Mouse (Mus musculus): Measurements from ENCODE around the gene Smim5. TPM values are rescaled to one million over a fixed set of nuclear protein-coding genes. Genes with fewer than 3 reads are reported as not detected.

The Smim5 gene
- polyA plus RNA-seq, 1 experiment from 2014 or later = 2.0 TPM

DNA sequence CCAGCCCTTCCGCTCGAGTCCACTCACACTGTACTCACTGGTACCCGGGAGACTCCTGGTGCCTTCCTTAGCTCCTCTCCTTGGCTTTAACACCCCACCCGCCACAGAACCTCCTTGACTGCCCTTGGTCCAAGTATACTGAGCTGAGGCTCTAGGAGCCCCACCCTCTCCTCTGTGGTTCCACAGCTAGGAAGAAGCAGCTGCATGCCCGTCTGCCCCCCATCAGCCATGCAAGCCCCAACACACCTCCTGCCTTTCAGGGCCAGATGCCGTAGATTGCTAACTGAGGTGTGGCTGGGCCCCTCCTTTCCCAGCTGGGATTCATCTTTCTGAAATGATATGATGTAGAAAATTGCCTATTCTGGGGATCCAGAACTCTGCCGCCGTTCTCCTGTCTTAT is 45.5 kb downstream of the Smim5 start:
- 90% methylated on average over 8 of the region's 8 CpGs for WGBS
- Histone ChIP-seq H3K4me3 (ENCODE audit: low read depth, low read length) (no peak overlapping the region), H3K9ac (ENCODE audit: low read length) (no peak overlapping the region), H3K36me3 (ENCODE audit: control insufficient read depth, insufficient read depth, low read length) (no peaks in the 10 kb centered on the region; the same call in 1 of the 2 replicates), H3K27ac (ENCODE audit: low read depth, low read length) (no peak overlapping the region), H3K4me2 (ENCODE audit: low read depth, low read length, severe bottlenecking) (no peak overlapping the region), H3K9me3 (ENCODE audit: control insufficient read depth, low read length) (no peaks in the 10 kb centered on the region), H3K4me1 (replicated peaks; ENCODE audit: control insufficient read depth, insufficient read depth, low read length) (no peaks in the 10 kb centered on the region), H3K27me3 (ENCODE audit: control insufficient read depth, insufficient read depth, low read length) (no peaks in the 10 kb centered on the region)
- DNase-seq (ENCODE audit: low spot score) (no peak), ATAC-seq (replicated peaks; ENCODE audit: low FRiP score) (no peak)

DNA sequence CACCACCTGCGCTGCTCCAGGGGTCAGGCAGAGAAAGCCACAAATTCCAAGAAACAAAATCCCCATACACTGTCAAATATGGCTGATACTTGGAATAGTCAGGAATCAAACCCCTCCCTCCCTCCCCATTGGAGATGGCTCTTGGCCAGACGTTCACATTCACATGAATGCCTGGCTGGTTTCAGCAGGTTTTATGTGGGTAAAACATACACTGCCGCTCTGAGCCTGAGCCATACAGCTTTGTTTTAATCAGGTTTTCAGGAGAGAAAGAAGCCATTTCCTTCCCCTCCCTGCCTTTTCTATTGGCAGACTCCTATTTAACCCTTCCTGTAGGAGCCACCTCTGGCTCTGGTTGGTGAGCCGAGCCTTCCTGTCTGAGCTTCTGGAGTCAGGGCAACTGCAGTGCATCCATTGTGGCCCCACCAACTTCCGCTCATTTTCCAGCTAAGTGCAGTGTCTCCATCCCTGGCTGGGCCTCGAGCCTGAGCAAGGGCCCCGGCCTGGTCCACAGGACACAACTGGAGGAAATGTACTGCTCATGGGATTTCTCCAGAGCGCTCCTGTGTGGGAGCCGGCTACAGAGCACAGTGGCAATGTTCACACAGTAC is 46.6 kb downstream of the Smim5 start:
- no peak overlapping the region for H3K4me2 ChIP-seq (ENCODE audit: low read depth, low read length, severe bottlenecking)
- no peaks in the 10 kb centered on the region; the same call in 1 of the 2 replicates for H3K36me3 ChIP-seq (ENCODE audit: control insufficient read depth, insufficient read depth, low read length)
- no peaks in the 10 kb centered on the region for H3K27me3 ChIP-seq (ENCODE audit: control insufficient read depth, insufficient read depth, low read length)
- no peaks in the 10 kb centered on the region for H3K9me3 ChIP-seq (ENCODE audit: control insufficient read depth, low read length)
- H3K9ac ChIP-seq (ENCODE audit: low read length) = no peak overlapping the region
- no peak overlapping the region for H3K27ac ChIP-seq (ENCODE audit: low read depth, low read length)
- H3K4me1 ChIP-seq (replicated peaks; ENCODE audit: control insufficient read depth, insufficient read depth, low read length) = no peaks in the 10 kb centered on the region
- no peak overlapping the region for H3K4me3 ChIP-seq (ENCODE audit: low read depth, low read length)
- DNase-seq (ENCODE audit: low spot score) = no peak
- ATAC-seq (replicated peaks; ENCODE audit: low FRiP score) = no peak
- 92% methylated on average over 9 of the region's 9 CpGs for WGBS

DNA sequence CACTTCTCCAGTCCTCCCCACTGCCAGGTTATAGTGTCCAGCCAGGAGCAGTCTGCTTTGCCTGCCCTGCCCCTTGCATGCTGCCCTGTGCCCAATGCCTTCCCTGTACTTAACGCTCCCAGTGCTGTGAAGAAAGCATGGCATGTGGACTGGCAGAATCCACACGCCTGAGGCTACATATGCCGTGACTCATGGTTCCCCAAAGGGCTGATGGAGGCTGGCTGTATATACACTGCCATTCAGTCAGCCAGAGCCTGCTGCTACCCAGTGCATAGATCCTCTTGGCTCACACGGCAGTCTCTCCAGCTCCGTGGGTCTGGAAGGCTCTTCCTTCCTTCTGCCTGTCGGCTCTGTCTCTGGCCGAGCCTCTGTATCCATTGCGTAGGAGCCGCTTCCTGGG is 48.5 kb downstream of the Smim5 start:
- ATAC-seq (replicated peaks; ENCODE audit: low FRiP score) (no peak), DNase-seq (ENCODE audit: low spot score) (no peak)
- Histone ChIP-seq H3K27ac (ENCODE audit: low read depth, low read length) (no peak overlapping the region), H3K9ac (ENCODE audit: low read length) (no peak overlapping the region), H3K4me1 (replicated peaks; ENCODE audit: control insufficient read depth, insufficient read depth, low read length) (no peaks in the 10 kb centered on the region), H3K4me3 (ENCODE audit: low read depth, low read length) (no peak overlapping the region), H3K36me3 (ENCODE audit: control insufficient read depth, insufficient read depth, low read length) (no peaks in the 10 kb centered on the region; the same call in 1 of the 2 replicates), H3K27me3 (ENCODE audit: control insufficient read depth, insufficient read depth, low read length) (no peaks in the 10 kb centered on the region), H3K9me3 (ENCODE audit: control insufficient read depth, low read length) (no peaks in the 10 kb centered on the region), H3K4me2 (ENCODE audit: low read depth, low read length, severe bottlenecking) (no peak overlapping the region)
- WGBS = 95% methylated on average over 9 of the region's 9 CpGs

DNA sequence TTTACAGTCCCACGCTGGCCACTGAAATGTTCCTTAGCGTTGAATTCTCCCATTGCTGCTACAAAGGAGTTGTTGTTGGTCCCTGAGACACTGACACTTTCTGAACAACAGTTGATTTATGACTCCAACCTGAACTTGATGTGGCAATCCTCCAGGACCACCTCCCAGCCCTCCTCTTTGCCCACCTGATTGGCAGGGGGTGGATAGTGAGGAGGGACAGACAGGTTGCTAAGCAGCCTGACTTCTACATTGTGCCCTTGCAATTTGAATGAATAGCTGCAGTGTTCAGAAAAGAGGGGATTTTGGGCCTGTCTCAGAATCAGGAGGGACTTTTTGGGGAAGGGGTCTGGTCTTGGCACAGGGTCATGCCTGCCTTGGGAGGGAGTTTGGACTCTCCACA is 51.0 kb downstream of the Smim5 start:
- Histone ChIP-seq H3K36me3 (ENCODE audit: control insufficient read depth, insufficient read depth, low read length) (no peaks in the 10 kb centered on the region; the same call in 1 of the 2 replicates), H3K9ac (ENCODE audit: low read length) (no peak overlapping the region), H3K4me2 (ENCODE audit: low read depth, low read length, severe bottlenecking) (no peak overlapping the region), H3K27me3 (ENCODE audit: control insufficient read depth, insufficient read depth, low read length) (no peaks in the 10 kb centered on the region), H3K27ac (ENCODE audit: low read depth, low read length) (no peak overlapping the region), H3K4me1 (replicated peaks; ENCODE audit: control insufficient read depth, insufficient read depth, low read length) (no peaks in the 10 kb centered on the region), H3K4me3 (ENCODE audit: low read depth, low read length) (no peak overlapping the region), H3K9me3 (ENCODE audit: control insufficient read depth, low read length) (no peaks in the 10 kb centered on the region)
- WGBS = 90% methylated on average over 2 of the region's 2 CpGs
- ATAC-seq (replicated peaks; ENCODE audit: low FRiP score) = no peak
- DNase-seq (ENCODE audit: low spot score) = no peak

DNA sequence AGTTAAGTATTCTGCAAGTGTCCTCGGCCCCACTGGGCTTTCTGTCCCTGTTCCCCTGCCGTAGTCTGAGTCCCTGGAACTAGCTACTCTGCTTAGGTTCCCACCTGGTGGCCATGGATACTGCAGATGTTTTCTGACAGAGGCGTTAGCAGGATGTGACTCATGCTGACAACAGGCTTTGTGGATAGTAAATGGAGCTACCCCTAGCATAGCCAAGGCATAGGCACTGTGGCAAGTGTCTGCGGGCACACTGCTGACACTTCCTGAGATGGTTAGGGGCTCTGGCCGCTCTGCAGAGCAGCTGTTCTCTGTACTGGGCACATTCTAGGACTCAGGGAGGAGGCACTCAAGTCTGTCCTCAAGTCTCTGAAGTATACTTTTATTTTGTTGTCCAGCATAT is 54.9 kb downstream of the Smim5 start:
- ATAC-seq (replicated peaks; ENCODE audit: low FRiP score) (no peak), DNase-seq (ENCODE audit: low spot score) (no peak)
- H3K4me2 ChIP-seq (ENCODE audit: low read depth, low read length, severe bottlenecking) = no peak overlapping the region
- WGBS = 94% methylated on average over 5 of the region's 5 CpGs
- no peak overlapping the region for H3K9ac ChIP-seq (ENCODE audit: low read length)
- H3K27ac ChIP-seq (ENCODE audit: low read depth, low read length) = no peak overlapping the region
- peaks cover 6% of the 10 kb centered on the region; the same call in 1 of the 2 replicates for H3K36me3 ChIP-seq (ENCODE audit: control insufficient read depth, insufficient read depth, low read length)
- no peaks in the 10 kb centered on the region for H3K27me3 ChIP-seq (ENCODE audit: control insufficient read depth, insufficient read depth, low read length)
- no peaks in the 10 kb centered on the region; the same call in none of the 2 replicates for H3K4me1 ChIP-seq (replicated peaks; ENCODE audit: control insufficient read depth, insufficient read depth, low read length)
- no peak overlapping the region for H3K4me3 ChIP-seq (ENCODE audit: low read depth, low read length)
- no peaks in the 10 kb centered on the region for H3K9me3 ChIP-seq (ENCODE audit: control insufficient read depth, low read length)

DNA sequence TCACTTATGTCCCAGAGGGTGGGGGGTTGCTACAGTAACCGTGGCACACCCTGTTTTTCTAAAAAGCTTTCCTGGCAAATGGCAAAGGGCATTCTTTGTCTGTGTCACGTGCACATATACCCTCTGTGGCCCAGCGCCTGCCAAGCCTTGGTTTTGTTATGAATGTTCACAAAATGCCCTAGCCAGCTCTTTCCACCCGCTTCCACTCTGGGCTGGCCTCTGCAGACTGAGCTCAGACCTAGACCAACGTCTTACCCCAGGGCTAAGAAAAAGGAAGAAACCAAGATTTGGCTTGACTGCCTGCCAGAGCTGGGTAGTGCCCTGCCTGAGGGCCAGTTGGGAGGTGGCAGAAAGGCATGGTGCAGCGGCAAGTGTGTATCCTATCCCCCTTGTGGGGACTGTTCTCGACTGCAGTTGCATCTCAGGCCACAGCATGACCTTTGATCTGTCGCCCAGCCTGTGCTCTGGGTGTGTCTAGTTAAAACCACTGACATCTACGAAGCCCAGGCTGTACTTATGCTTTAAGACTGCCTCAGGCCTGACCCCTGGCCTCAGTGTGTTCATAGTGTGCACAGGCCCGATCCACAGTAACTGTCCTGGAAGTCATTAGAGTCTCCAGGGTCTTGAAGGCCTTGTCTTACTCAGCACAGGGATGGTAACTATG is 55.6 kb downstream of the Smim5 start:
- DNase-seq (ENCODE audit: low spot score) = no peak
- no peak overlapping the region for H3K9ac ChIP-seq (ENCODE audit: low read length)
- H3K36me3 ChIP-seq (ENCODE audit: control insufficient read depth, insufficient read depth, low read length) = peaks cover 6% of the 10 kb centered on the region; the same call in 1 of the 2 replicates

More for the DNA sequence above, 55.6 kb downstream of the Smim5 start:
- Histone ChIP-seq H3K4me1 (replicated peaks; ENCODE audit: control insufficient read depth, insufficient read depth, low read length) (no peaks in the 10 kb centered on the region; the same call in none of the 2 replicates), H3K4me2 (ENCODE audit: low read depth, low read length, severe bottlenecking) (no peak overlapping the region), H3K27ac (ENCODE audit: low read depth, low read length) (no peak overlapping the region), H3K4me3 (ENCODE audit: low read depth, low read length) (no peak overlapping the region), H3K27me3 (ENCODE audit: control insufficient read depth, insufficient read depth, low read length) (no peaks in the 10 kb centered on the region), H3K9me3 (ENCODE audit: control insufficient read depth, low read length) (no peaks in the 10 kb centered on the region)
- 70% methylated on average over 10 of the region's 10 CpGs for WGBS
- no peak for ATAC-seq (replicated peaks; ENCODE audit: low FRiP score)

Other genes starting within 250 kb of the Smim5 start
- 63.0 and 71.4 TPM in 2 replicates for gene Grb2, start 191.4 kb upstream of the Smim5 start, polyA plus RNA-seq (2014; fragmentation: Nextera tagmentation; extraction: Ambion mirVana)
- gene Tmem94, start 134.5 kb upstream of the Smim5 start, polyA plus RNA-seq (2014; fragmentation: Nextera tagmentation; extraction: Ambion mirVana) = 25.9 and 28.9 TPM in 2 replicates
- gene Caskin2, start 86.3 kb upstream of the Smim5 start, polyA plus RNA-seq (2014; fragmentation: Nextera tagmentation; extraction: Ambion mirVana) = 20.4 and 21.2 TPM in 2 replicates
- 29.4 and 33.4 TPM in 2 replicates for gene Tsen54, start 85.2 kb upstream of the Smim5 start, polyA plus RNA-seq (2014; fragmentation: Nextera tagmentation; extraction: Ambion mirVana)
- gene Llgl2, start 75.9 kb upstream of the Smim5 start, polyA plus RNA-seq (2014; fragmentation: Nextera tagmentation; extraction: Ambion mirVana) = 3.9 and 5.5 TPM in 2 replicates
- gene Myo15b, start 41.6 kb upstream of the Smim5 start, polyA plus RNA-seq (2014; fragmentation: Nextera tagmentation; extraction: Ambion mirVana) = 0.16 TPM in 1 of 2 replicates, not detected in the other
- gene Smim6, start 12.1 kb downstream of the Smim5 start, polyA plus RNA-seq (2014; fragmentation: Nextera tagmentation; extraction: Ambion mirVana) = 0.72 and 0.95 TPM in 2 replicates
- 55.2 and 56.3 TPM in 2 replicates for gene Sap30bp, start 33.3 kb downstream of the Smim5 start, polyA plus RNA-seq (2014; fragmentation: Nextera tagmentation; extraction: Ambion mirVana)
- gene Recql5, start 33.5 kb downstream of the Smim5 start, polyA plus RNA-seq (2014; fragmentation: Nextera tagmentation; extraction: Ambion mirVana) = 28.3 and 35.6 TPM in 2 replicates
- 0.57 and 0.72 TPM in 2 replicates for gene Itgb4, start 74.7 kb downstream of the Smim5 start, polyA plus RNA-seq (2014; fragmentation: Nextera tagmentation; extraction: Ambion mirVana)
- 142 and 151 TPM in 2 replicates for gene Galk1, start 112.8 kb downstream of the Smim5 start, polyA plus RNA-seq (2014; fragmentation: Nextera tagmentation; extraction: Ambion mirVana)
- 1,836 and 1,931 TPM in 2 replicates for gene H3f3b, start 128.0 kb downstream of the Smim5 start, polyA plus RNA-seq (2014; fragmentation: Nextera tagmentation; extraction: Ambion mirVana)
- 40.7 and 48.5 TPM in 2 replicates for gene Unk, start 130.4 kb downstream of the Smim5 start, polyA plus RNA-seq (2014; fragmentation: Nextera tagmentation; extraction: Ambion mirVana)
- gene Unc13d, start 178.0 kb downstream of the Smim5 start, polyA plus RNA-seq (2014; fragmentation: Nextera tagmentation; extraction: Ambion mirVana) = 1.6 and 2.2 TPM in 2 replicates
- 100.0 and 111 TPM in 2 replicates for gene Wbp2, start 187.0 kb downstream of the Smim5 start, polyA plus RNA-seq (2014; fragmentation: Nextera tagmentation; extraction: Ambion mirVana)
- 3.4 and 3.8 TPM in 2 replicates for gene Trim47, start 227.2 kb downstream of the Smim5 start, polyA plus RNA-seq (2014; fragmentation: Nextera tagmentation; extraction: Ambion mirVana)
- 1.8 and 1.9 TPM in 2 replicates for gene Trim65, start 231.2 kb downstream of the Smim5 start, polyA plus RNA-seq (2014; fragmentation: Nextera tagmentation; extraction: Ambion mirVana)
- 98.0 and 109 TPM in 2 replicates for gene Mrpl38, start 238.9 kb downstream of the Smim5 start, polyA plus RNA-seq (2014; fragmentation: Nextera tagmentation; extraction: Ambion mirVana)